Mouse (Mus musculus) kidney, embryonic 16.5 days (tissue): Measurements from ENCODE around the gene Tifa. TPM values are rescaled to one million over a fixed set of nuclear protein-coding genes. Genes with fewer than 3 reads are reported as not detected.

Source experiments
- ATAC-seq: fragments of 200-750 bp; cut with Nextera tagmentation; 2 replicates; pipeline ENCODE4 v1.8.0; 2017; ENCODE audit warnings: moderate TSS enrichment; ENCODE audit not compliant: low FRiP score, low TSS enrichment
- H3K27ac ChIP-seq: fragments of 300-500 bp; sonication (generic); 2 replicates; pipeline ENCODE4 v1.5.1; 2014; ENCODE audit warnings: low read length
- H3K27me3 ChIP-seq: fragments of 300-500 bp; sonication (generic); 2 replicates; pipeline ENCODE4 v1.6.1; 2014; ENCODE audit warnings: low read length, control low read depth, mixed read lengths; ENCODE audit not compliant: insufficient read depth
- H3K36me3 ChIP-seq: fragments of 300-500 bp; sonication (generic); 2 replicates; pipeline ENCODE4 v1.6.1; 2014; ENCODE audit warnings: low read length, control low read depth, mixed read lengths; ENCODE audit not compliant: insufficient read depth
- H3K4me1 ChIP-seq: fragments of 300-500 bp; sonication (generic); 2 replicates; pipeline ENCODE4 v1.6.1; 2014; ENCODE audit warnings: low read length, control low read depth, mixed read lengths; ENCODE audit not compliant: insufficient read depth
- H3K4me2 ChIP-seq: fragments of 300-500 bp; sonication (generic); replicated peaks from 2 replicates; pipeline ENCODE4 v1.6.1; 2014; ENCODE audit warnings: low read depth, low read length
- H3K4me3 ChIP-seq: fragments of 300-500 bp; sonication (generic); 2 replicates; pipeline ENCODE4 v1.5.1; 2014; ENCODE audit warnings: mild to moderate bottlenecking, low read length
- H3K9ac ChIP-seq: fragments of 300-500 bp; sonication (generic); replicated peaks from 2 replicates; pipeline ENCODE4 v1.6.1; 2014; ENCODE audit warnings: low read length
- H3K9me3 ChIP-seq: fragments of 300-500 bp; sonication (generic); 2 replicates; pipeline ENCODE4 v1.6.1; 2016; ENCODE audit warnings: low read length, control low read depth
- WGBS: fragments of 180-500 bp; shearing (Covaris S2); extraction: QIAGEN DNeasy Blood & Tissue Kit; methylation state at CpG from one replicate; pipeline ENCODE4 v1.1.7; 2014; 5-methylcytosine and 5-hydroxymethylcytosine counted together
- polyA plus RNA-seq: library from polyadenylated mRNA; unstranded; fragments of >200 nt; fragmentation: Nextera tagmentation; extraction: Ambion mirVana; gene quantifications from 2 replicates; pipeline ENCODE4 v1.2.1, GENCODE M21; 2015

The Tifa gene
- polyA plus RNA-seq, 1 experiment from 2014 or later, result 5.4 TPM

- Histone ChIP-seq H3K36me3 (no peaks in the 10 kb centered on the region; the same call in 1 of the 2 replicates), H3K4me1 (peaks cover 5% of the 10 kb centered on the region), H3K9ac (no peak overlapping the region), H3K27me3 (no peaks in the 10 kb centered on the region), H3K9me3 (peaks cover 4% of the 10 kb centered on the region; the same call in 1 of the 2 replicates), H3K4me3 (no peak overlapping the region), H3K4me2 (no peak overlapping the region), H3K27ac (no peak overlapping the region)
- 98% methylated on average over 3 of the region's 3 CpGs for WGBS
- ATAC-seq, result no peak
Measured at GRCm38 (mm10) chr3:127795762-127796161, 6.2 kb downstream of the Tifa start.

- H3K4me3 ChIP-seq, result no peak overlapping the region
- peaks cover 4% of the 10 kb centered on the region; the same call in 1 of the 2 replicates for H3K9me3 ChIP-seq
- H3K27me3 ChIP-seq, result no peaks in the 10 kb centered on the region
- no peak overlapping the region for H3K27ac ChIP-seq
- 97% methylated on average over 7 of the region's 7 CpGs for WGBS
- H3K9ac ChIP-seq, result no peak overlapping the region
- H3K4me1 ChIP-seq, result peaks cover 2% of the 10 kb centered on the region
- H3K4me2 ChIP-seq, result no peak overlapping the region
- no peaks in the 10 kb centered on the region; the same call in 1 of the 2 replicates for H3K36me3 ChIP-seq
- no peak for ATAC-seq
Measured at GRCm38 (mm10) chr3:127796271-127796670, 6.7 kb downstream of the Tifa start.

GRCm38 (mm10) chr3:127801162-127801561 is 11.6 kb downstream of the Tifa start:
- Histone ChIP-seq H3K4me2 (no peak overlapping the region), H3K4me3 (no peak overlapping the region), H3K27me3 (no peaks in the 10 kb centered on the region), H3K9me3 (no peaks in the 10 kb centered on the region), H3K9ac (no peak overlapping the region), H3K27ac (no peak overlapping the region), H3K4me1 (peaks cover 8% of the 10 kb centered on the region), H3K36me3 (peaks cover 2% of the 10 kb centered on the region; the same call in 1 of the 2 replicates)
- no peak for ATAC-seq
- 92% methylated on average over 8 of the region's 8 CpGs for WGBS

GRCm38 (mm10) chr3:127802814-127803213 is 13.2 kb downstream of the Tifa start:
- no peak overlapping the region for H3K4me3 ChIP-seq
- H3K4me1 ChIP-seq, result peaks cover 8% of the 10 kb centered on the region
- H3K36me3 ChIP-seq, result peaks cover 11% of the 10 kb centered on the region
- WGBS, result 27% methylated on average over 8 of the region's 8 CpGs
- H3K9me3 ChIP-seq, result no peaks in the 10 kb centered on the region
- no peak for ATAC-seq
- peak overlapping the region; percentile 4; the same call in 1 of the 2 replicates for H3K4me2 ChIP-seq
- H3K27ac ChIP-seq, result no peak overlapping the region
- H3K27me3 ChIP-seq, result no peaks in the 10 kb centered on the region
- H3K9ac ChIP-seq, result no peak overlapping the region; the same call in 1 of the 2 replicates

- Histone ChIP-seq H3K4me3 (no peak overlapping the region), H3K9ac (no peak overlapping the region), H3K27me3 (no peaks in the 10 kb centered on the region), H3K4me1 (peaks cover 8% of the 10 kb centered on the region), H3K27ac (no peak overlapping the region), H3K36me3 (peaks cover 21% of the 10 kb centered on the region), H3K4me2 (no peak overlapping the region), H3K9me3 (no peaks in the 10 kb centered on the region)
- no peak for ATAC-seq
- WGBS, result 92% methylated on average over 4 of the region's 4 CpGs
Measured at GRCm38 (mm10) chr3:127804439-127804838, 14.8 kb downstream of the Tifa start.

GRCm38 (mm10) chr3:127805071-127805470 is 15.5 kb downstream of the Tifa start:
- H3K9me3 ChIP-seq, result no peaks in the 10 kb centered on the region
- H3K4me3 ChIP-seq, result no peak overlapping the region
- H3K4me2 ChIP-seq, result no peak overlapping the region
- no peak for ATAC-seq
- H3K27ac ChIP-seq, result no peak overlapping the region
- H3K27me3 ChIP-seq, result no peaks in the 10 kb centered on the region
- 78% methylated on average over 12 of the region's 12 CpGs for WGBS
- peaks cover 8% of the 10 kb centered on the region for H3K4me1 ChIP-seq
- peaks cover 22% of the 10 kb centered on the region for H3K36me3 ChIP-seq
- H3K9ac ChIP-seq, result no peak overlapping the region

GRCm38 (mm10) chr3:127805991-127806390 is 16.4 kb downstream of the Tifa start:
- H3K4me2 ChIP-seq, result no peak overlapping the region
- ATAC-seq, result no peak
- H3K9me3 ChIP-seq, result no peaks in the 10 kb centered on the region
- no peak overlapping the region for H3K4me3 ChIP-seq
- H3K4me1 ChIP-seq, result peaks cover 8% of the 10 kb centered on the region
- WGBS, result 91% methylated on average over 6 of the region's 6 CpGs
- H3K27me3 ChIP-seq, result no peaks in the 10 kb centered on the region
- H3K9ac ChIP-seq, result no peak overlapping the region
- peaks cover 28% of the 10 kb centered on the region for H3K36me3 ChIP-seq
- H3K27ac ChIP-seq, result no peak overlapping the region

- no peak overlapping the region for H3K9ac ChIP-seq
- no peak overlapping the region for H3K4me2 ChIP-seq
- peaks cover 2% of the 10 kb centered on the region; the same call in 1 of the 2 replicates for H3K4me1 ChIP-seq
- no peaks in the 10 kb centered on the region for H3K27me3 ChIP-seq
- H3K27ac ChIP-seq, result no peak overlapping the region
- H3K4me3 ChIP-seq, result no peak overlapping the region
- 75% methylated on average over 5 of the region's 5 CpGs for WGBS
- no peak for ATAC-seq
- peaks cover 33% of the 10 kb centered on the region for H3K36me3 ChIP-seq
- no peaks in the 10 kb centered on the region for H3K9me3 ChIP-seq
Measured at GRCm38 (mm10) chr3:127807846-127808245, 18.2 kb downstream of the Tifa start.

- 94% methylated on average over 7 of the region's 7 CpGs for WGBS
- no peak overlapping the region for H3K4me2 ChIP-seq
- ATAC-seq, result no peak
- H3K27me3 ChIP-seq, result no peaks in the 10 kb centered on the region
- H3K27ac ChIP-seq, result no peak overlapping the region
- H3K9me3 ChIP-seq, result no peaks in the 10 kb centered on the region
- no peak overlapping the region for H3K9ac ChIP-seq
- H3K36me3 ChIP-seq, result peaks cover 39% of the 10 kb centered on the region
- no peak overlapping the region for H3K4me3 ChIP-seq
- H3K4me1 ChIP-seq, result no peaks in the 10 kb centered on the region
Measured at GRCm38 (mm10) chr3:127809103-127809502, 19.5 kb downstream of the Tifa start.

- peak; percentile 39; the same call in 1 of the 2 replicates for ATAC-seq
- H3K4me1 ChIP-seq, result peaks cover 10% of the 10 kb centered on the region; the same call in 1 of the 2 replicates
- no peaks in the 10 kb centered on the region for H3K9me3 ChIP-seq
- no peak overlapping the region for H3K9ac ChIP-seq
- no peaks in the 10 kb centered on the region for H3K27me3 ChIP-seq
- H3K27ac ChIP-seq, result peak overlapping the region; percentile 29
- peaks cover 21% of the 10 kb centered on the region; the same call in 1 of the 2 replicates for H3K36me3 ChIP-seq
- H3K4me3 ChIP-seq, result no peak overlapping the region
- 38% methylated on average over 7 of the region's 7 CpGs for WGBS
- H3K4me2 ChIP-seq, result no peak overlapping the region
Measured at GRCm38 (mm10) chr3:127817120-127817683, 27.6 kb downstream of the Tifa start.
